Mouse (Mus musculus) small intestine, adult 2 months (tissue): ENCODE results near the gene Hp. TPM values are rescaled to one million over a fixed set of nuclear protein-coding genes. Genes with fewer than 3 reads are reported as not detected.

Experiments
- H3K27ac ChIP-seq: fragments of 200-500 bp; 2 replicates; pipeline ENCODE4 v1.5.1; 2012; ENCODE audit warnings: low read depth, low read length, control low read depth, inconsistent platforms; ENCODE audit not compliant: insufficient read depth
- H3K27me3 ChIP-seq: fragments of 200-500 bp; 2 replicates; pipeline ENCODE4 v1.6.1; 2012; ENCODE audit warnings: mild to moderate bottlenecking, moderate library complexity, low read length, inconsistent platforms; ENCODE audit not compliant: control insufficient read depth, insufficient read depth
- H3K36me3 ChIP-seq: fragments of 200-500 bp; 2 replicates; pipeline ENCODE4 v1.6.1; 2012; ENCODE audit warnings: mild to moderate bottlenecking, low read length, control low read depth, inconsistent platforms; ENCODE audit not compliant: control insufficient read depth, insufficient read depth
- H3K4me1 ChIP-seq: fragments of 200-500 bp; 2 replicates; pipeline ENCODE4 v1.6.1; 2012; ENCODE audit warnings: low read length, inconsistent platforms, mixed read lengths; ENCODE audit not compliant: control insufficient read depth, insufficient read depth, insufficient read length
- H3K4me3 ChIP-seq: fragments of 200-500 bp; 2 replicates; pipeline ENCODE4 v1.5.1; 2012; ENCODE audit warnings: low read depth, mild to moderate bottlenecking, control low read depth, inconsistent platforms, low read length, moderate library complexity
- CTCF ChIP-seq: fragments of 200-500 bp; IDR thresholded peaks from 2 replicates; pipeline ENCODE4 v1.5.1; 2012; ENCODE audit warnings: low read depth, mild to moderate bottlenecking, control low read depth, inconsistent platforms, low read length, moderate library complexity, mixed read lengths; ENCODE audit not compliant: insufficient replicate concordance, insufficient read length; ENCODE audit errors: extremely low read depth
- POLR2A ChIP-seq: fragments of 200-500 bp; IDR thresholded peaks from 2 replicates; pipeline ENCODE4 v1.6.1; 2012; ENCODE audit warnings: low read depth, mild to moderate bottlenecking, control low read depth, inconsistent platforms, low read length, moderate library complexity
- WGBS: fragments of 180-500 bp; shearing (Covaris S2); methylation state at CpG from one replicate; pipeline ENCODE4 v1.1.7; 2018; 5-methylcytosine and 5-hydroxymethylcytosine counted together
- polyA plus RNA-seq: library from polyadenylated mRNA; depleted of rRNA; stranded (reverse); fragments of >200 nt; gene quantifications from 2 replicates; pipeline ENCODE4 v1.2.3, GENCODE M21; 2012; rRNA removed

Gene Hp
- polyA plus RNA-seq: 0.94 and 5.7 TPM in 2 replicates

- no peaks in the 10 kb centered on the region for H3K36me3 ChIP-seq
- no peak within 1 kb of the TSS for H3K27ac ChIP-seq
- H3K4me3 ChIP-seq: no peak within 1 kb of the TSS
- no peaks in the 10 kb centered on the region for H3K4me1 ChIP-seq
- TF ChIP-seq POLR2A (no peak), CTCF (no peak)
- H3K27me3 ChIP-seq: no peaks in the 10 kb centered on the region
- 39% methylated on average over 8 of the region's 8 CpGs for WGBS
Observed at GRCm38 (mm10) chr8:109578900-109579301, at the start of gene Hp. Gene Hp (minus strand): TSS chr8:109579172.

GRCm38 (mm10) chr8:109628638-109629037, 49.7 kb upstream of the Hp start:
- no peaks in the 10 kb centered on the region for H3K27me3 ChIP-seq
- no peak for TF ChIP-seq POLR2A
- no peak for TF ChIP-seq CTCF
- 48% methylated on average over 6 of the region's 6 CpGs for WGBS

GRCm38 (mm10) chr8:109615569-109615968, 36.6 kb upstream of the Hp start:
- no peak overlapping the region for H3K27ac ChIP-seq
- H3K27me3 ChIP-seq: no peaks in the 10 kb centered on the region
- WGBS: 85% methylated on average over 3 of the region's 3 CpGs
- H3K4me1 ChIP-seq: no peaks in the 10 kb centered on the region
- no peaks in the 10 kb centered on the region for H3K36me3 ChIP-seq
- no peak for TF ChIP-seq POLR2A
- TF ChIP-seq CTCF: no peak
- no peak overlapping the region for H3K4me3 ChIP-seq

More at GRCm38 (mm10) chr8:109628638-109629037, 49.7 kb upstream of the Hp start:
- Histone ChIP-seq H3K27ac (no peak overlapping the region), H3K4me3 (no peak overlapping the region), H3K4me1 (no peaks in the 10 kb centered on the region), H3K36me3 (no peaks in the 10 kb centered on the region)

- TF ChIP-seq POLR2A (no peak), CTCF (no peak)
- WGBS: 46% methylated on average over 27 of the region's 27 CpGs
- no peaks in the 10 kb centered on the region for H3K4me1 ChIP-seq
Observed at GRCm38 (mm10) chr8:109614243-109615210, 35.6 kb upstream of the Hp start, which contains the start of gene Pkd1l3. Gene Pkd1l3 (plus strand): TSS chr8:109614517.

GRCm38 (mm10) chr8:109609153-109609502, 30.2 kb upstream of the Hp start:
- peak overlapping the region; percentile 20 for H3K27ac ChIP-seq
- peaks cover 3% of the 10 kb centered on the region; the same call in 1 of the 2 replicates for H3K4me1 ChIP-seq
- TF ChIP-seq CTCF: no peak
- TF ChIP-seq POLR2A: no peak
- WGBS: 2% methylated on average over 5 of the region's 5 CpGs
- no peaks in the 10 kb centered on the region for H3K27me3 ChIP-seq
- H3K36me3 ChIP-seq: 0 out of 2 replicates have a peak, but pooled peaks cover 6% of the 10 kb centered on the region
- no peak overlapping the region; the same call in 1 of the 2 replicates for H3K4me3 ChIP-seq

More at GRCm38 (mm10) chr8:109614243-109615210, 35.6 kb upstream of the Hp start, which contains the start of gene Pkd1l3:
- Histone ChIP-seq H3K36me3 (no peaks in the 10 kb centered on the region), H3K4me3 (peak within 1 kb of the TSS; percentile 45), H3K27me3 (no peaks in the 10 kb centered on the region), H3K27ac (no peak within 1 kb of the TSS)

GRCm38 (mm10) chr8:109608271-109609152, 29.5 kb upstream of the Hp start, which contains the start of gene Dhodh:
Gene Dhodh (minus strand): TSS chr8:109608673.
- TF ChIP-seq POLR2A (peak; percentile 79), CTCF (no peak)
- WGBS: under 1% methylated on average over 42 of the region's 42 CpGs

More at GRCm38 (mm10) chr8:109608271-109609152, 29.5 kb upstream of the Hp start, which contains the start of gene Dhodh:
- Histone ChIP-seq H3K27me3 (no peaks in the 10 kb centered on the region), H3K36me3 (peaks cover 11% of the 10 kb centered on the region; the same call in 1 of the 2 replicates), H3K27ac (peak within 1 kb of the TSS; percentile 97), H3K4me1 (peaks cover 3% of the 10 kb centered on the region; the same call in 1 of the 2 replicates), H3K4me3 (peak within 1 kb of the TSS; percentile 86)
